Mouse (Mus musculus): ENCODE data around the gene Caln1. TPM values are rescaled to one million over a fixed set of nuclear protein-coding genes. Genes with fewer than 3 reads are reported as not detected.

Caln1 gene
- polyA plus RNA-seq, 1 experiment from 2014 or later, result 0.11 TPM

GRCm38 (mm10) chr5:130596541-130596940 lies 227.3 kb downstream of the Caln1 start:
- WGBS, result 31% methylated on average over 6 of the region's 6 CpGs
- H3K9me3 ChIP-seq (replicated peaks; ENCODE audit: low read length), result no peaks in the 10 kb centered on the region
- no peak overlapping the region for H3K27ac ChIP-seq
- H3K36me3 ChIP-seq (ENCODE audit: insufficient read depth, low read length), result no peaks in the 10 kb centered on the region
- no peak overlapping the region for H3K9ac ChIP-seq (ENCODE audit: low read depth, low read length)
- no peak overlapping the region for H3K4me2 ChIP-seq (ENCODE audit: low read length)
- H3K27me3 ChIP-seq (ENCODE audit: insufficient read depth, low read length), result no peaks in the 10 kb centered on the region
- DNase-seq (ENCODE audit: low spot score) (peak; percentile 38), ATAC-seq (replicated peaks; ENCODE audit: low FRiP score, low read depth) (no peak)
- no peak overlapping the region for H3K4me3 ChIP-seq (replicated peaks; ENCODE audit: low read depth, low read length)
- TF ChIP-seq CTCF (IDR thresholded peaks at IDR 0.05; ENCODE audit: low read depth), result no peak
- H3K4me1 ChIP-seq (replicated peaks; ENCODE audit: insufficient read depth, low read length), result no peaks in the 10 kb centered on the region

GRCm38 (mm10) chr5:130613657-130614056 lies 244.4 kb downstream of the Caln1 start:
- no peak for DNase-seq (ENCODE audit: low spot score)

GRCm38 (mm10) chr5:130614209-130614608 lies 245.0 kb downstream of the Caln1 start:
- no peaks in the 10 kb centered on the region for H3K27me3 ChIP-seq (ENCODE audit: insufficient read depth, low read length)
- H3K27ac ChIP-seq, result no peak overlapping the region
- no peaks in the 10 kb centered on the region for H3K4me1 ChIP-seq (replicated peaks; ENCODE audit: insufficient read depth, low read length)
- H3K4me2 ChIP-seq (ENCODE audit: low read length), result no peak overlapping the region
- no peaks in the 10 kb centered on the region for H3K36me3 ChIP-seq (ENCODE audit: insufficient read depth, low read length)
- DNase-seq (ENCODE audit: low spot score) (peak; percentile 11), ATAC-seq (replicated peaks; ENCODE audit: low FRiP score, low read depth) (no peak)
- no peaks in the 10 kb centered on the region for H3K9me3 ChIP-seq (replicated peaks; ENCODE audit: low read length)
- TF ChIP-seq CTCF (IDR thresholded peaks at IDR 0.05; ENCODE audit: low read depth), result no peak
- no peak overlapping the region for H3K9ac ChIP-seq (ENCODE audit: low read depth, low read length)
- H3K4me3 ChIP-seq (replicated peaks; ENCODE audit: low read depth, low read length), result no peak overlapping the region
- WGBS, result 45% methylated on average over 3 of the region's 3 CpGs

More at GRCm38 (mm10) chr5:130613657-130614056, 244.4 kb downstream of the Caln1 start:
- no peaks in the 10 kb centered on the region for H3K9me3 ChIP-seq (replicated peaks; ENCODE audit: low read length)
- H3K27me3 ChIP-seq (ENCODE audit: insufficient read depth, low read length), result no peaks in the 10 kb centered on the region
- no peak overlapping the region for H3K4me2 ChIP-seq (ENCODE audit: low read length)
- 79% methylated on average over 3 of the region's 3 CpGs for WGBS
- H3K27ac ChIP-seq, result no peak overlapping the region
- no peak for TF ChIP-seq CTCF (IDR thresholded peaks at IDR 0.05; ENCODE audit: low read depth)
- no peak overlapping the region for H3K4me3 ChIP-seq (replicated peaks; ENCODE audit: low read depth, low read length)
- no peak overlapping the region for H3K9ac ChIP-seq (ENCODE audit: low read depth, low read length)
- H3K4me1 ChIP-seq (replicated peaks; ENCODE audit: insufficient read depth, low read length), result no peaks in the 10 kb centered on the region
- no peaks in the 10 kb centered on the region for H3K36me3 ChIP-seq (ENCODE audit: insufficient read depth, low read length)
- no peak for ATAC-seq (replicated peaks; ENCODE audit: low FRiP score, low read depth)

- Histone ChIP-seq H3K9me3 (replicated peaks; ENCODE audit: low read length) (no peaks in the 10 kb centered on the region), H3K4me3 (replicated peaks; ENCODE audit: low read depth, low read length) (no peak overlapping the region), H3K27me3 (ENCODE audit: insufficient read depth, low read length) (no peaks in the 10 kb centered on the region), H3K36me3 (ENCODE audit: insufficient read depth, low read length) (no peaks in the 10 kb centered on the region), H3K4me2 (ENCODE audit: low read length) (no peak overlapping the region), H3K27ac (no peak overlapping the region), H3K4me1 (replicated peaks; ENCODE audit: insufficient read depth, low read length) (no peaks in the 10 kb centered on the region), H3K9ac (ENCODE audit: low read depth, low read length) (no peak overlapping the region)
- DNase-seq (ENCODE audit: low spot score), result no peak
- 79% methylated on average over 7 of the region's 7 CpGs for WGBS
- no peak for ATAC-seq (replicated peaks; ENCODE audit: low FRiP score, low read depth)
- TF ChIP-seq CTCF (IDR thresholded peaks at IDR 0.05; ENCODE audit: low read depth), result no peak
Observed at GRCm38 (mm10) chr5:130620060-130620459, 250.8 kb downstream of the Caln1 start.

DNA sequence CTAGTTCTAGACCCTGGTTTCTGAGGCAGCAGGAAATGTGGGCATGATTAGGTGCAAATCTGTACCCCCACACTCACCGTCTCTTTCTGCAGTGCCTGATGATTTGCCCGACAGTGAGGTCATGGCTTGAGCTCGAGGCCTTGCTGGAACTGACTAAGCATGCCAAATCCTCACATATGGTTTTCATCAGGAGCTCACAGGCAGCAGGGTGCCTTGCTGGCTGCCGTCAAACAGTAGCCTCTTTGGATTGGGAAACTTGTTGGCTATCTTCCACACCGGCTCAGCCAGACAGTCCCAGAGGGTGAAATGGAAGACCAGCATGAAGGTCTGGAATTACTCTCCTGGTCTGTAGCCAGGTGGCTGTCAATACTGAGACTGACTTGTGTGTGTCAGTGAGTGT lies 254.0 kb downstream of the Caln1 start:
- DNase-seq (ENCODE audit: low spot score), result peak; percentile 32
- 31% methylated on average over 5 of the region's 5 CpGs for WGBS
- H3K36me3 ChIP-seq (ENCODE audit: insufficient read depth, low read length), result no peaks in the 10 kb centered on the region
- no peaks in the 10 kb centered on the region for H3K27me3 ChIP-seq (ENCODE audit: insufficient read depth, low read length)
- H3K4me2 ChIP-seq (ENCODE audit: low read length), result no peak overlapping the region
- no peak for TF ChIP-seq CTCF (IDR thresholded peaks at IDR 0.05; ENCODE audit: low read depth)
- 0 out of 2 replicates have a peak, but pooled peaks have one; percentile 10 for ATAC-seq (replicated peaks; ENCODE audit: low FRiP score, low read depth)
- no peak overlapping the region for H3K27ac ChIP-seq
- H3K9me3 ChIP-seq (replicated peaks; ENCODE audit: low read length), result no peaks in the 10 kb centered on the region
- H3K4me1 ChIP-seq (replicated peaks; ENCODE audit: insufficient read depth, low read length), result no peaks in the 10 kb centered on the region
- H3K9ac ChIP-seq (ENCODE audit: low read depth, low read length), result no peak overlapping the region
- H3K4me3 ChIP-seq (replicated peaks; ENCODE audit: low read depth, low read length), result no peak overlapping the region

DNA sequence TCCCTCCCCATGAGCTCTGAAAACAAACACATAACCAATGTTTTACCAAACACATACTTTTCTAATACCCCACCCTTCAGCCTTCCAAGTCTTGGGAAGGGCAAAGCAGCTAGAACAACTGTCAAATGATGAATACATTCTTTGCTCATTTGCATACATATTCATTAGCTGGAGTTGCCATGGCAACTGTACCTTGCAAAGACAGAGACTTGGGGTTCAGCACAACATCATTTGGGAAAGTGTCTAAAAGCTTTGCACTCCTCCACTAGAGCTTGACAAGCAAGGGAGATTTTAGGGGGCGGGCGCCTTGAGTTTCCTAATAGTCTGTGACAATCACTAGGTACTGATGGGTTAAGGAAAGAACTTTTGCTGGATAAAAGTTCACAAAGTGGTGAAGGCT lies 258.5 kb downstream of the Caln1 start:
- Histone ChIP-seq H3K4me2 (ENCODE audit: low read length) (no peak overlapping the region), H3K27me3 (ENCODE audit: insufficient read depth, low read length) (no peaks in the 10 kb centered on the region), H3K4me3 (replicated peaks; ENCODE audit: low read depth, low read length) (no peak overlapping the region), H3K4me1 (replicated peaks; ENCODE audit: insufficient read depth, low read length) (no peaks in the 10 kb centered on the region), H3K9ac (ENCODE audit: low read depth, low read length) (no peak overlapping the region), H3K36me3 (ENCODE audit: insufficient read depth, low read length) (no peaks in the 10 kb centered on the region), H3K27ac (no peak overlapping the region), H3K9me3 (replicated peaks; ENCODE audit: low read length) (no peaks in the 10 kb centered on the region)
- no peak for TF ChIP-seq CTCF (IDR thresholded peaks at IDR 0.05; ENCODE audit: low read depth)
- 86% methylated on average over 2 of the region's 2 CpGs for WGBS
- DNase-seq (ENCODE audit: low spot score) (no peak), ATAC-seq (replicated peaks; ENCODE audit: low FRiP score, low read depth) (no peak)

- DNase-seq (ENCODE audit: low spot score) (no peak), ATAC-seq (replicated peaks; ENCODE audit: low FRiP score, low read depth) (no peak)
- TF ChIP-seq CTCF (IDR thresholded peaks at IDR 0.05; ENCODE audit: low read depth), result no peak
- WGBS, result 82% methylated on average over 2 of the region's 2 CpGs
- Histone ChIP-seq H3K27me3 (ENCODE audit: insufficient read depth, low read length) (no peaks in the 10 kb centered on the region), H3K36me3 (ENCODE audit: insufficient read depth, low read length) (no peaks in the 10 kb centered on the region), H3K4me3 (replicated peaks; ENCODE audit: low read depth, low read length) (no peak overlapping the region), H3K9me3 (replicated peaks; ENCODE audit: low read length) (no peaks in the 10 kb centered on the region), H3K27ac (no peak overlapping the region), H3K4me2 (ENCODE audit: low read length) (no peak overlapping the region), H3K9ac (ENCODE audit: low read depth, low read length) (no peak overlapping the region), H3K4me1 (replicated peaks; ENCODE audit: insufficient read depth, low read length) (no peaks in the 10 kb centered on the region)
Observed at GRCm38 (mm10) chr5:130635397-130635796, 266.1 kb downstream of the Caln1 start.
